Mouse (Mus musculus): ENCODE results near the gene Ccnf.

GRCm38 (mm10) chr17:24224741-24225140, 26.5 kb downstream of the Ccnf start:
- TF ChIP-seq CTCF (conservative IDR thresholded peaks at IDR 0.05; ENCODE audit: low read length) (no peak), POU5F1 (IDR thresholded peaks at IDR 0.05; ENCODE audit: borderline replicate concordance, low read length) (no peak)
